Mouse (Mus musculus): ENCODE data around the gene Usp11. TPM values are rescaled to one million over a fixed set of nuclear protein-coding genes. Genes with fewer than 3 reads are reported as not detected.
"Not testable (repeated sequence)": the region's sequence is repeated elsewhere in the genome, so short reads cannot be mapped to it uniquely, and the experiment has no call there.

Gene Usp11
- total and polyA plus RNA-seq, 3 experiments: 5.3 to 7.0 (median 5.9) TPM

DNA sequence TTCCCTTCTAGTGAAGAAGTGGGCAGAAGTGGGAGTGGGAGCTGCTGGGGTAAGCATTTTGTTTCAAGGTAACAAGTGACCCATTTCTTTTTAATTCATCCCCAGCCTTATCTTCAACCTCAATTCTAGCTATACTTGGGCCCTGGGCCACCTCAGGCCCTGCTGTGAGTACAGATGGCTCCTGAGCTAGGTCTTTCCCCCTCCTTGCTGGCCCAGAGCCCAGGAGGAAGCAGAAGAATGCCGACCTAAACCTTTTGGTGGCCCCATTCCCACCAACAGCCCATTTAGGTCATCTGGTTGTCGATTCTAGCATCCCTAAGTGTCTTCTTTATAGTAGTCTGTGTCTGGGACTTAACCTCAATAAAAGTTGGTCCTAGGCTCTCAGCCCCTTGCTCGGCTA, 12.1 kb upstream of the Usp11 start:
- H3K9ac ChIP-seq (ENCODE audit: low read depth, low read length): no peak overlapping the region
- H3K36me3 ChIP-seq (ENCODE audit: control insufficient read depth, insufficient read depth, low read length): peaks cover 4% of the 10 kb centered on the region
- no peaks in the 10 kb centered on the region for H3K27me3 ChIP-seq (ENCODE audit: control insufficient read depth, insufficient read depth, low read length)
- peaks cover 7% of the 10 kb centered on the region for H3K79me2 ChIP-seq (replicated peaks; ENCODE audit: control insufficient read depth, insufficient read depth, low read length)
- H3K27ac ChIP-seq: no peak overlapping the region
- H3K4me1 ChIP-seq (ENCODE audit: control insufficient read depth, insufficient read depth, low read length): peaks cover 7% of the 10 kb centered on the region
- 37% methylated on average over 3 of the region's 3 CpGs for WGBS
- no peak for TF ChIP-seq CTCF (IDR thresholded peaks at IDR 0.05)
- TF ChIP-seq POLR2A (IDR thresholded peaks at IDR 0.05; ENCODE audit: insufficient read depth, low read depth, low read length): no peak
- no peak for TF ChIP-seq EP300 (IDR thresholded peaks at IDR 0.05; ENCODE audit: insufficient read depth, low read depth, low read length)
- H3K4me3 ChIP-seq: no peak overlapping the region
- DNase-seq: no peak
- intact Hi-C loops (cut with DNase I): no loop called here

DNA sequence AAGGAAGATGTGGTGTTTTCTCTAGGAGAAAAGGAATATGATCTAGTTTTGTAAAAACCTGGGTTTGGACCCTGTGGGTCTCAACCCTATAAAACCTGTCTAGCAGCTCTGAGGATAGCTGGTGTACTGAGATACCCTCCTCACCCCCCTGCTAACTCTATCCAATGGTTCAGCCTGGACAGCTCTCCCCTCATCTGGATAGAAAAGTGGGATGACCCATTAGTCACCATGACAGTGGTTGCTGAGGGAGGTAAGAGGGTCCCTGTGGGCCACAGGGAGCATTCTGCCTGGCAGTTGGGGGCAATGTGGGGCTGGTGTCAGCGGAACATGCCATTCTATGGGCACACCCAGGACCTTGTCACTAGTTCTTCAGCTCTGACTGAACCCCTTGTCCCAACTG, 11.1 kb upstream of the Usp11 start:
- peaks cover 4% of the 10 kb centered on the region for H3K36me3 ChIP-seq (ENCODE audit: control insufficient read depth, insufficient read depth, low read length)
- WGBS: 85% methylated on average over 1 of the region's 1 CpGs

DNA sequence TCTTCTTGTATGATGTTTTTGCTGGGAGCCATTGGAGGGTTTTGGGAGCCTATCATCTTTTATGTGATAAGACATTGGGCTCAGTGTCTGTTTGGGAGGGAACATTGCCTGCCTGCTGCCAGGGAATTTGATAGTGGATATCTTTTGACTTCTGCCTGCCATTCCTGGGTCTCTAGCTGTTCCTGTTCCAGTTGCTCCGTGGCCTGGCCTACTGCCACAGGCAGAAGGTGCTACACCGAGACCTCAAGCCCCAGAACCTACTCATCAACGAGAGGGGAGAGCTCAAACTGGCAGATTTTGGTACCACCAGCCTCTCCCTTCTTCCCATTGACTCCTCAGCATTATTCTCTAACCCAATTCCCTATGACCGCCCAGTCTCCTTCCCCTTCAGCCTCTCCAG, 7.9 kb upstream of the Usp11 start:
- peaks cover 3% of the 10 kb centered on the region for H3K36me3 ChIP-seq (ENCODE audit: control insufficient read depth, insufficient read depth, low read length)

More for the DNA sequence above, 11.1 kb upstream of the Usp11 start:
- Histone ChIP-seq H3K4me1 (ENCODE audit: control insufficient read depth, insufficient read depth, low read length) (peaks cover 7% of the 10 kb centered on the region), H3K4me3 (no peak overlapping the region), H3K27ac (no peak overlapping the region), H3K9ac (ENCODE audit: low read depth, low read length) (no peak overlapping the region), H3K79me2 (replicated peaks; ENCODE audit: control insufficient read depth, insufficient read depth, low read length) (peaks cover 7% of the 10 kb centered on the region), H3K27me3 (ENCODE audit: control insufficient read depth, insufficient read depth, low read length) (no peaks in the 10 kb centered on the region)
- DNase-seq: no peak
- TF ChIP-seq CTCF (IDR thresholded peaks at IDR 0.05): no peak
- TF ChIP-seq POLR2A (IDR thresholded peaks at IDR 0.05; ENCODE audit: insufficient read depth, low read depth, low read length): no peak
- TF ChIP-seq EP300 (IDR thresholded peaks at IDR 0.05; ENCODE audit: insufficient read depth, low read depth, low read length): no peak
- intact Hi-C loops (cut with DNase I): no loop called here

DNA sequence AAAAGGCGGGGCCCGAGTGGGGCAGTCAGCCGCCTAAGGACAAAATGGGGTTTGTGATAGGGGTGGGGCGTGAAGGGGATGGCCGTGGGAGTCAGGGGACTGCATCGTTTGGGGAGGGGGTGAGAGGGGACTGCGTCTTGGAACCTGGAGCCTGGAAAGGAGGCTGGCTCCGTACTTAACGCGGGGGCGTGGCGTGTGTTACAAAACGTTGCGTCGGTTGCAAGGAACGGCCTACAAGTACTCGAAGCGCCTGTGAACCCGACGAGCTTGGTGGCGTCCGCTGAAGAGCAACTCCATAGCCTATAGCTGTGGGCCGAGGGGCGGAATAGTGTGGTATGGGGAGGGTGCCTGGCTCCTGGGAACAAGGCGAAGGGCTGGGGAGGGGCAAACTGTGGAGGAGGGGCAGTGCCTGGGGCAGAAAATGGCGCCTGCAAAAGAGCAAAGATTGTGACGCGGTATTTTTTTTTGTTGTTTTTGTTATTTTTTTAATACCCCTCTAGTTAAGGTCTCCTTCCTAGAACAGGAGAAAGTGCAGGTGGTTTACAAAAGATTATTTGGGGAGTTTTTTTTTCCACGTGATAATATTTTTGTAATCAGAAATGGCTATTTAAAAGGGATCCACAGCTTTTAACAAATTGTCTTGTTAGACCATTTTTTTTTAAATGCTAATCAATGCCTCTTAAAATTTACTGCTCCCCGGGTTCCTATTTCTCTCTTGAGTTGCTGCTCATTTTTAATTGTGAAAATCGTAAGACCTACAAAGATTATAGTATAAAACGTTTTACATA, 783 bp downstream of the Usp11 start:
- Histone ChIP-seq H3K27me3 (ENCODE audit: control insufficient read depth, insufficient read depth, low read length) (no peaks in the 10 kb centered on the region), H3K4me1 (ENCODE audit: control insufficient read depth, insufficient read depth, low read length) (no peaks in the 10 kb centered on the region), H3K79me2 (replicated peaks; ENCODE audit: control insufficient read depth, insufficient read depth, low read length) (no peaks in the 10 kb centered on the region), H3K27ac (peak overlapping the region; percentile 79), H3K9ac (ENCODE audit: low read depth, low read length) (peak overlapping the region; percentile 84), H3K4me3 (peak overlapping the region; percentile 55), H3K36me3 (ENCODE audit: control insufficient read depth, insufficient read depth, low read length) (no peaks in the 10 kb centered on the region)
- intact Hi-C loops (cut with DNase I): loop anchor here (2.0 kb wide), 1 partner anchor 16 kb away; no protein-coding TSS in a partner anchor
- WGBS: 14% methylated on average over 32 of the region's 32 CpGs
- TF ChIP-seq POLR2A (IDR thresholded peaks at IDR 0.05; ENCODE audit: insufficient read depth, low read depth, low read length) (peak; percentile 64), EP300 (IDR thresholded peaks at IDR 0.05; ENCODE audit: insufficient read depth, low read depth, low read length) (0 out of 2 replicates have a peak, but pooled peaks have one; percentile 32), CTCF (IDR thresholded peaks at IDR 0.05) (no peak)
- DNase-seq: peak; percentile 79 to 82

More for the DNA sequence above, 7.9 kb upstream of the Usp11 start:
- no peaks in the 10 kb centered on the region for H3K27me3 ChIP-seq (ENCODE audit: control insufficient read depth, insufficient read depth, low read length)
- H3K27ac ChIP-seq: no peak overlapping the region
- DNase-seq: peak in 1 of 2 experiments; percentile 35
- no peak overlapping the region for H3K4me3 ChIP-seq
- intact Hi-C loops (cut with DNase I): no loop called here
- H3K79me2 ChIP-seq (replicated peaks; ENCODE audit: control insufficient read depth, insufficient read depth, low read length): no peaks in the 10 kb centered on the region
- no peak overlapping the region for H3K9ac ChIP-seq (ENCODE audit: low read depth, low read length)
- H3K4me1 ChIP-seq (ENCODE audit: control insufficient read depth, insufficient read depth, low read length): peaks cover 4% of the 10 kb centered on the region
- 65% methylated on average over 4 of the region's 4 CpGs for WGBS
- TF ChIP-seq CTCF (IDR thresholded peaks at IDR 0.05) (no peak), EP300 (IDR thresholded peaks at IDR 0.05; ENCODE audit: insufficient read depth, low read depth, low read length) (no peak), POLR2A (IDR thresholded peaks at IDR 0.05; ENCODE audit: insufficient read depth, low read depth, low read length) (no peak)

DNA sequence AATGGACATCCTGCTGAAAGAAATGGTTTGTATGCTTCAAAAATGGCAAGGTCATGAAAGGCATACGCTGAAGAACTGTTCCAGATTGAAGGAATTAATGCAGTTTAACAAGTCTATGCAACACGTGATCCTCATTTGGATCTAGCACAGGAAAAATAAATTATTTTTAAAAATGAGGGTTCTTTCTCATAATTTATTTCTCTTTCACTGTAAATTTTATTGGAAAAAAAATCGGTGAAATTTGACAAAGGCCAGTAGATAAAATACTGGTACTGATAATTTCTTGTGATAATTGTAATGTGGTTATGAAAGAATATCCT, 1.3 kb downstream of the Usp11 start:
- H3K4me1 ChIP-seq (ENCODE audit: control insufficient read depth, insufficient read depth, low read length): no peaks in the 10 kb centered on the region
- no peak overlapping the region for H3K9ac ChIP-seq (ENCODE audit: low read depth, low read length)
- intact Hi-C loops (cut with DNase I): loop anchor here (2.0 kb wide), 1 partner anchor 16 kb away; no protein-coding TSS in a partner anchor
- WGBS: 17% methylated on average over 3 of the region's 3 CpGs
- H3K79me2 ChIP-seq (replicated peaks; ENCODE audit: control insufficient read depth, insufficient read depth, low read length): no peaks in the 10 kb centered on the region
- H3K36me3 ChIP-seq (ENCODE audit: control insufficient read depth, insufficient read depth, low read length): no peaks in the 10 kb centered on the region
- peak overlapping the region; percentile 79 for H3K27ac ChIP-seq
- peak overlapping the region; percentile 55 for H3K4me3 ChIP-seq
- TF ChIP-seq EP300 (IDR thresholded peaks at IDR 0.05; ENCODE audit: insufficient read depth, low read depth, low read length) (no peak), CTCF (IDR thresholded peaks at IDR 0.05) (no peak), POLR2A (IDR thresholded peaks at IDR 0.05; ENCODE audit: insufficient read depth, low read depth, low read length) (no peak)
- no peak for DNase-seq
- H3K27me3 ChIP-seq (ENCODE audit: control insufficient read depth, insufficient read depth, low read length): no peaks in the 10 kb centered on the region

DNA sequence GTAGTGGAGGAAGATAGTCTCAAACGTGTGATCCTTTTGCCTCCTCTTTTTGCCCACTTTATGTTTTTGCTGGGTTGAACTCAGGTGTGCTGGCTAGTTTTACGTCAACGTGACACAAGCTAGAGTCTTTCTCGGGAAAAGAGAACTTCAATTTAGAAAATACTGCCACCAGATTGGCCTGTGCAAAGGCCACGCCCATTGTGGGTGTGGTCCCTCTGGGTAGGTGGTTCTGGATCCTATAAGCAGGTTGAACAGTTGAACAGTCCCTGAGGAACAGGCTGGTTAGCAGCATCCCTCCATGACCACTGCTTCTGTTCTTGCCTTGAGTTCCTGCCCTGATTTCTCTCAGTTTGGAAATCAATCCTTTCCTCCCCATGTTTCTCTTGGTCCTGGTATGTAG, 25.0 kb downstream of the Usp11 start:
- H3K9ac ChIP-seq (ENCODE audit: low read depth, low read length): no peak overlapping the region
- no peak overlapping the region for H3K4me3 ChIP-seq
- WGBS: 69% methylated on average over 5 of the region's 5 CpGs
- TF ChIP-seq POLR2A (IDR thresholded peaks at IDR 0.05; ENCODE audit: insufficient read depth, low read depth, low read length) (no peak), EP300 (IDR thresholded peaks at IDR 0.05; ENCODE audit: insufficient read depth, low read depth, low read length) (no peak), CTCF (IDR thresholded peaks at IDR 0.05) (no peak)
- DNase-seq: no peak
- H3K27ac ChIP-seq: no peak overlapping the region
- H3K27me3 ChIP-seq (ENCODE audit: control insufficient read depth, insufficient read depth, low read length): no peaks in the 10 kb centered on the region
- H3K4me1 ChIP-seq (ENCODE audit: control insufficient read depth, insufficient read depth, low read length): no peaks in the 10 kb centered on the region
- intact Hi-C loops (cut with DNase I): no loop called here
- H3K36me3 ChIP-seq (ENCODE audit: control insufficient read depth, insufficient read depth, low read length): no peaks in the 10 kb centered on the region
- no peaks in the 10 kb centered on the region for H3K79me2 ChIP-seq (replicated peaks; ENCODE audit: control insufficient read depth, insufficient read depth, low read length)

DNA sequence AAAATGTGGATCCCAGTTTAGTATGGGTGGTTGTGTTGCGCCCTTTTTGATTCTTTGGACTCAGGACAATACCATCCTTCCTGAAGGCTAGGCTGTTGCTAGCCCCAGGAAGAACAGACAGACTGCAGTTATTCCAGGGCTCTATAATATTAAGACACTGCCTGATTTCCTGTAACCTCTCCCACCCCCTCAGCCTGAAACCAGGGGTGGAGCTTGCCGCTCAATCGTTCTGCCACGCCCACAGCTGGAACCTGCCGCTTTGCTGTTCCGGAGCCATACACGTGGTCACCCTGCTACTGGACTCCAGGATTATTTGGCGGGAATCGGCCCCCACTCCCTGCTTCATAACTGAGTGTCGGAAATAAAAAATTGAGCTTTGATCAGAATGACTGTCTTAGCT, 26.3 kb downstream of the Usp11 start:
- peak; percentile 2 to 33 for DNase-seq
- H3K4me1 ChIP-seq (ENCODE audit: control insufficient read depth, insufficient read depth, low read length); H3K36me3 ChIP-seq (ENCODE audit: control insufficient read depth, insufficient read depth, low read length); H3K27ac ChIP-seq; H3K4me3 ChIP-seq; H3K79me2 ChIP-seq (replicated peaks; ENCODE audit: control insufficient read depth, insufficient read depth, low read length); intact Hi-C loops (cut with DNase I); H3K27me3 ChIP-seq (ENCODE audit: control insufficient read depth, insufficient read depth, low read length); H3K9ac ChIP-seq (ENCODE audit: low read depth, low read length): not testable (repeated sequence)
- 32% methylated on average over 10 of the region's 10 CpGs for WGBS
